Mouse (Mus musculus) myocyte (in vitro differentiated cells): Measurements from ENCODE around the gene Camk1. TPM values are rescaled to one million over a fixed set of nuclear protein-coding genes. Genes with fewer than 3 reads are reported as not detected.

Source experiments
- H3K27me3 ChIP-seq: one replicate; pipeline ENCODE4 v1.6.1; 2011; ENCODE audit not compliant: control insufficient read depth, insufficient read depth, insufficient read length
- H3K36me3 ChIP-seq: one replicate; pipeline ENCODE4 v1.6.1; 2011; ENCODE audit not compliant: control insufficient read depth, insufficient read depth
- H3K4me2 ChIP-seq: one replicate; pipeline ENCODE4 v1.6.1; 2011; ENCODE audit warnings: low read depth, control low read depth
- H3K4me3 ChIP-seq: one replicate; pipeline ENCODE4 v1.5.1; 2011; ENCODE audit warnings: mild to moderate bottlenecking, control low read depth, moderate library complexity
- H3K79me2 ChIP-seq: one replicate; pipeline ENCODE4 v1.6.1; 2011; ENCODE audit not compliant: control insufficient read depth, insufficient read depth
- H3ac ChIP-seq: one replicate; pipeline ENCODE4 v1.6.1; 2011; ENCODE audit not compliant: control insufficient read depth, insufficient read length
- E2F4 ChIP-seq: IDR thresholded peaks from one replicate; pipeline ENCODE4 v1.6.1; 2011; ENCODE audit warnings: mild to moderate bottlenecking, control low read depth, moderate library complexity; ENCODE audit not compliant: insufficient read depth
- MAX ChIP-seq: IDR thresholded peaks from one replicate; pipeline ENCODE4 v1.6.1; 2011; ENCODE audit warnings: low read depth, mild to moderate bottlenecking, control low read depth
- MYOD1 ChIP-seq, 3 experiments: IDR thresholded peaks; one replicate each; pipeline ENCODE4 v1.6.1; 2011; ENCODE audit warnings: control low read depth in 2 of 3, low read depth in 2 of 3, mild to moderate bottlenecking in 2 of 3, moderate library complexity in 1 of 3; ENCODE audit not compliant: insufficient read length in 2 of 3, control insufficient read depth in 1 of 3
- MYOG ChIP-seq, 3 experiments: IDR thresholded peaks; one replicate each; pipeline ENCODE4 v1.6.1; 2011; ENCODE audit warnings: control low read depth in 2 of 3, low read depth in 2 of 3, mild to moderate bottlenecking in 2 of 3; ENCODE audit not compliant: insufficient read length in 2 of 3, control insufficient read depth in 1 of 3, insufficient read depth in 1 of 3
- POLR2A ChIP-seq: IDR thresholded peaks from one replicate; pipeline ENCODE4 v1.6.1; 2011; ENCODE audit warnings: low read depth, mild to moderate bottlenecking, control low read depth, moderate library complexity; ENCODE audit not compliant: insufficient read length
- POLR2AphosphoS2 ChIP-seq: IDR thresholded peaks from one replicate; pipeline ENCODE4 v1.6.1; 2011; ENCODE audit warnings: low read depth, control low read depth; ENCODE audit not compliant: insufficient read length
- REST ChIP-seq: IDR thresholded peaks from one replicate; pipeline ENCODE4 v1.6.1; 2011; ENCODE audit warnings: mild to moderate bottlenecking, control low read depth, moderate library complexity; ENCODE audit not compliant: insufficient read depth, insufficient read length
- SRF ChIP-seq: IDR thresholded peaks from one replicate; pipeline ENCODE4 v1.6.1; 2011; ENCODE audit warnings: low read depth; ENCODE audit not compliant: control insufficient read depth, insufficient read length
- TCF12 ChIP-seq: IDR thresholded peaks from one replicate; pipeline ENCODE4 v1.6.1; 2011; ENCODE audit warnings: mild to moderate bottlenecking, control low read depth; ENCODE audit not compliant: poor library complexity, insufficient read depth, severe bottlenecking
- TCF3 ChIP-seq: IDR thresholded peaks from one replicate; pipeline ENCODE4 v1.6.1; 2011; ENCODE audit warnings: low read depth, control low read depth; ENCODE audit not compliant: insufficient read length
- USF1 ChIP-seq: IDR thresholded peaks from one replicate; pipeline ENCODE4 v1.6.1; 2011; ENCODE audit warnings: low read depth, mild to moderate bottlenecking, control low read depth, moderate library complexity
- polyA plus RNA-seq: library from polyadenylated mRNA; unstranded; fragments of >200 nt; fragmentation: generic; extraction: Trizol; gene quantifications from one replicate; pipeline ENCODE4 v1.2.1, GENCODE M21; 2012; ENCODE audit warnings: missing spikeins

Gene Camk1
- polyA plus RNA-seq, 1 experiment = 44.5 TPM

- peaks cover 20% of the 10 kb centered on the region for H3K36me3 ChIP-seq
- H3K4me3 ChIP-seq = no peak overlapping the region
- no peak overlapping the region for H3ac ChIP-seq
- H3K79me2 ChIP-seq = no peaks in the 10 kb centered on the region
- H3K27me3 ChIP-seq = no peaks in the 10 kb centered on the region
- no peak overlapping the region for H3K4me2 ChIP-seq
- TF ChIP-seq MAX (no peak), SRF (no peak), USF1 (no peak), TCF12 (no peak), POLR2AphosphoS2 (no peak), MYOG (IDR thresholded peaks at IDR 0.05; ENCODE audit: control insufficient read depth in 1 of 3, insufficient read depth in 1 of 3, insufficient read length in 2 of 3, low read depth in 2 of 3) (no peak), TCF3 (no peak), MYOD1 (IDR thresholded peaks at IDR 0.05; ENCODE audit: control insufficient read depth in 1 of 3, insufficient read length in 2 of 3, low read depth in 2 of 3) (no peak)
These were observed 14.4 kb downstream of the Camk1 start for GRCm38 (mm10) chr6:113329396-113329795.

- H3ac ChIP-seq = peak within 1 kb of the TSS; percentile 49
- H3K27me3 ChIP-seq = no peaks in the 10 kb centered on the region
- H3K36me3 ChIP-seq = peaks cover 34% of the 10 kb centered on the region
- peak within 1 kb of the TSS; percentile 42 for H3K4me3 ChIP-seq
- TF ChIP-seq MAX = no peak
- peak; percentile 96 for TF ChIP-seq POLR2AphosphoS2
- peak; percentile 94 for TF ChIP-seq POLR2A
- no peak for TF ChIP-seq REST
- peak; percentile 74 for TF ChIP-seq SRF
- TF ChIP-seq E2F4 = peak; percentile 92
- no peak for TF ChIP-seq MYOG (IDR thresholded peaks at IDR 0.05; ENCODE audit: control insufficient read depth in 1 of 3, insufficient read depth in 1 of 3, insufficient read length in 2 of 3, low read depth in 2 of 3)
- TF ChIP-seq MYOD1 (IDR thresholded peaks at IDR 0.05; ENCODE audit: control insufficient read depth in 1 of 3, insufficient read length in 2 of 3, low read depth in 2 of 3) = peak in 1 of 3 experiments; percentile 0
- no peaks in the 10 kb centered on the region for H3K79me2 ChIP-seq
- H3K4me2 ChIP-seq = peak within 1 kb of the TSS; percentile 82
These were observed 17.1 kb downstream of the Camk1 start, which contains the start of gene Ogg1 for GRCm38 (mm10) chr6:113326533-113327315. Gene Ogg1, plus strand, starts transcription at chr6:113326972.

- Histone ChIP-seq H3K4me2 (no peak overlapping the region), H3K27me3 (no peaks in the 10 kb centered on the region), H3ac (no peak overlapping the region), H3K36me3 (peaks cover 74% of the 10 kb centered on the region), H3K4me3 (no peak overlapping the region), H3K79me2 (peaks cover 34% of the 10 kb centered on the region)
- TF ChIP-seq SRF = no peak
These were observed 27.8 kb downstream of the Camk1 start for GRCm38 (mm10) chr6:113315972-113316371.

GRCm38 (mm10) chr6:113308141-113308540 lies 35.6 kb downstream of the Camk1 start:
- peak overlapping the region; percentile 90 for H3K4me3 ChIP-seq

GRCm38 (mm10) chr6:113307481-113308121 lies 36.2 kb downstream of the Camk1 start:
- Histone ChIP-seq H3K27me3 (peaks cover 8% of the 10 kb centered on the region), H3ac (peak overlapping the region; percentile 75)
- no peak for TF ChIP-seq POLR2AphosphoS2
- TF ChIP-seq MYOD1 (IDR thresholded peaks at IDR 0.05; ENCODE audit: control insufficient read depth in 1 of 3, insufficient read length in 2 of 3, low read depth in 2 of 3) = no peak
- no peak for TF ChIP-seq TCF12
- TF ChIP-seq SRF = no peak
- TF ChIP-seq USF1 = no peak

More at GRCm38 (mm10) chr6:113308141-113308540, 35.6 kb downstream of the Camk1 start:
- peak overlapping the region; percentile 93 for H3K4me2 ChIP-seq
- peaks cover 8% of the 10 kb centered on the region for H3K27me3 ChIP-seq
- H3K36me3 ChIP-seq = peaks cover 17% of the 10 kb centered on the region
- peak in 1 of 3 experiments; percentile 1 for TF ChIP-seq MYOD1 (IDR thresholded peaks at IDR 0.05; ENCODE audit: control insufficient read depth in 1 of 3, insufficient read length in 2 of 3, low read depth in 2 of 3)
- TF ChIP-seq USF1 = no peak
- no peak for TF ChIP-seq SRF
- peak overlapping the region; percentile 75 for H3ac ChIP-seq
- peaks cover 59% of the 10 kb centered on the region for H3K79me2 ChIP-seq

More at GRCm38 (mm10) chr6:113307481-113308121, 36.2 kb downstream of the Camk1 start:
- Histone ChIP-seq H3K4me3 (peak overlapping the region; percentile 90), H3K4me2 (peak overlapping the region; percentile 93), H3K79me2 (peaks cover 53% of the 10 kb centered on the region), H3K36me3 (peaks cover 11% of the 10 kb centered on the region)
